Mouse (Mus musculus): ENCODE measurements around the gene Spaca6. TPM values are rescaled to one million over a fixed set of nuclear protein-coding genes. Genes with fewer than 3 reads are reported as not detected.

Spaca6 gene
- total RNA-seq, 2 experiments from 2014 or later, result 107 to 114 TPM

DNA sequence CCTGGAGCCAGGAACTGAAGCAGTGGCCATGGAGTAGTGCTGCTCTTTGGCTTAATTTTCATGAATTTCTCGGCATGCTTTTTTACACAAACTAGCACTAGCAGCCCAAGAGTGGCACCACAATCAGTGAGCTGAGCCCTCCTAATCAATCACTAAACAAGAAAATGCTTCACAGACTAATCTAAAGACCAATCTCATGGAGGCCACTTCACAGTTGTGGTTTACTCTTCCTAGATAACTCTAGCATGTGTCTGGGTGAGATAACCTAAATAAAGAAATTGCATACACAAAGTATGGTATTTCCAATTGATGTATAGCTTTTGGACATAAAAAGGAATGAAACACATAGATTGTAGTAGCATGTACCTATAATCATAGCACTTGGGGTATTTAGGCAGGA, 52.4 kb downstream of the Spaca6 start:
- H3K4me3 ChIP-seq, result no peak overlapping the region
- no peak overlapping the region for H3K27ac ChIP-seq
- no peak for DNase-seq (ENCODE audit: extremely low spot score in 1 of 2, low spot score in 2 of 2)
- no peak for TF ChIP-seq CTCF (IDR thresholded peaks at IDR 0.05)
- intact Hi-C loops (cut with DNase I), result no loop called here

DNA sequence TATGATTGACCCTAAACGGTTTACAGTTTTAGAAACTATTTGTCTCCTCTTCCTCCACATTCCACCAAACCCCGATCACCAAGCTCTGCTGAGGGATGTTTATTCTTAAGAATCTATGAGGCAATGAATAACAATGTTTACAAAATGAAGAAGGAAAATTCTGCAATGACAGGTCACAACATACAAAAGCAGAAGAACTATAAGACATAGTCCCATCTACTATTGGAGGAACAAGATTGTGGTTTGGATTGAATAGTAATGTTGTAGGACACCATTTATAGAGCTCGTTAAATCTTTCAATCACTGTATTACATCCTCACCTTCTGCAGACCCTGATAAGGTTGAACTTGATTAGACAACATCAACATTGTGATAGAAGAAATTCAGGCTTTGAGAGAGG, 55.7 kb downstream of the Spaca6 start:
- intact Hi-C loops (cut with DNase I), result no loop called here
- H3K27ac ChIP-seq, result no peak overlapping the region
- no peak overlapping the region for H3K4me3 ChIP-seq
- DNase-seq (ENCODE audit: extremely low spot score in 1 of 2, low spot score in 2 of 2), result no peak
- TF ChIP-seq CTCF (IDR thresholded peaks at IDR 0.05), result no peak

DNA sequence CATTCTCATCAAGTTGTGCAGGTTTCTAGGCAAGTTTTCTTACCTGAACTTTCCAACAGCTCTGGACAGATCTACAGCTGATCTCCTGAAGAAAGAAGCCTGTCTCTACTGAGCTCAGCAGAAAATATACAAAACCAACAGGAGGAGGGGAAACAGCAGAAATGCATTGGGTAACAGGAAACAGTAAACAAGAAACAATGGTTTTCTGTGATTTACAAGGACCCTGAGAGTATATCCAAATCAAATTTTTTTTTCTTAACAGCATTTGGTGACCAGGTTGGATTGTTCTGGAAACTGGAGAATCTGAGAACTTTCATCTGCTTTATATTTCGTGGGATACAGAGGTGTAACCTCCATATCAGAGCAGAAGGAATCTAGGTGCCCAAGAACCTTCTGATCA, 56.9 kb downstream of the Spaca6 start, which contains the start of gene Fpr1:
Gene Fpr1 (minus strand): TSS at position 101 of the 400 bp plus-strand sequence.
- TF ChIP-seq CTCF (IDR thresholded peaks at IDR 0.05), result no peak
- no peak within 1 kb of the TSS for H3K27ac ChIP-seq
- intact Hi-C loops (cut with DNase I), result no loop called here
- no peak within 1 kb of the TSS for H3K4me3 ChIP-seq
- DNase-seq (ENCODE audit: extremely low spot score in 1 of 2, low spot score in 2 of 2), result no peak

DNA sequence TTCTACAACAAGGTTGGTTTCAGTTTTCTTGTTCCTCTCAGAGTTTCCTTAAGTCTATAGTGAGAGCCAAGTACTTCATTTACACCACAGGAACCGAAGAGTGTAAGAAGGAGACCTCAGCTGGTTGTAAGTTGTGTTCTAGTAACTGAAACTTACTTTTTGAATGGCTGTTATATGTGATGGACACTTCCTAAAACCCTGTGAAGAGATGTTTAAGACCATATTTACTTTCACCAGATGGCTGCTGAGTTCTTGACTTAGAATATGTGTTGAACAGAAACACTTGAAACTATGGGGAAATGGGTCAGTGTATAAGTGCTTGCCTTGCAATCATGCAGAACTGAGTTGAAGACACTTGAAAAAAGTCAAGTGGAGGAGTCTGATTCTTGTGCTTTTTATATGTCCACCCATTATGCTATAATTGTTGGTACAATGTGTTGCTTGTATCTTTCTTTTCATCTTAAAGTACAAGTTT, 60.9 kb downstream of the Spaca6 start, which contains the start of the genes Fpr2 and Fpr3:
Gene Fpr2 (plus strand): TSS at position 51 of the 475 bp plus-strand sequence.
Gene Fpr3 (plus strand): TSS at position 79 of the 475 bp plus-strand sequence.
- no peak within 1 kb of the TSS for H3K4me3 ChIP-seq
- TF ChIP-seq CTCF (IDR thresholded peaks at IDR 0.05), result no peak
- DNase-seq (ENCODE audit: extremely low spot score in 1 of 2, low spot score in 2 of 2), result no peak
- intact Hi-C loops (cut with DNase I), result no loop called here
- no peak within 1 kb of the TSS for H3K27ac ChIP-seq

DNA sequence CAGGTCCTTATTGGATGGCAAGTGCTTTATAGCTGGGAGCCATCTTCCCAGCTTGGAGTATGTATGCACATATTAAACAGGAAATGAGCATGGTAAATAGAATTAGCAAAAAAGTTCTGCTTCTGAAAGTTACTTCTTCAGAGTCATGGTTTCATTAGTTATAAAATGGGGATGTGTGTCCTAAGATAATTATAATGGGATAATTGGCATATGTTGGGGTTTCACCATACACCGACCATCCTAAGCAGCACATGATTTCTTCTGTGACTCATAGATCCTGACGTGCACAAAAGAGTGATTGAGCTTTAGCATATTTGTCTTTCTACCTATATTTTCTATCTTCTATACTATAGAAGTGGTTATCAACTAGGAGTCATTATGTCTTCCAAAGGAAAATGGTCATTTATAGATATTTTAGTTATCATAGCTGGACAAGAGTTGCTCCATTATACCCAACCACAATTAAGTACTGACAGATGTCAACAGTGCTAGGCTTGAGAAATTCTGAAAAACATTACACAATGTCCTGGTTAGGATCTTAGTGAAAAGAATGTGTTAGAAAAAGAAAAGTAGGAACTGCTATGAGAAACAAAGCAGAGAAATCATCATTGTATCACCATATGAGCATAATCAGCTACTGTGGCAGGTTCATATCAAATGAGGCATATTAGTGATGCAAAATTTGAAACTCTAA, 62.9 kb downstream of the Spaca6 start:
- no peak for DNase-seq (ENCODE audit: extremely low spot score in 1 of 2, low spot score in 2 of 2)
- Histone ChIP-seq H3K27ac (no peak overlapping the region), H3K4me3 (no peak overlapping the region)
- no peak for TF ChIP-seq CTCF (IDR thresholded peaks at IDR 0.05)
- intact Hi-C loops (cut with DNase I), result no loop called here

Small RNA genes lying within 50 kb of the gene (microRNA-seq; reads per million reads assigned to microRNA genes)
- gene Gm25927 (0 reads per million in 2 experiments), gene Mir125a (10,142 to 18,397 reads per million in 2 experiments), gene Mir99b (8,456 to 11,144 reads per million in 2 experiments), gene Mirlet7e (0 reads per million in 2 experiments)

Other genes with a start within 250 kb of the Spaca6 start
- gene Lnpep, start 202.1 kb upstream of the Spaca6 start, total RNA-seq (2021), result 100 to 1,000 TPM; 101 to 126 TPM
- gene Vmn2r90, start 123.4 kb upstream of the Spaca6 start, total RNA-seq (2021), result under 1 TPM in 1 of 2 experiments, not detected in 1; 0.16 TPM
- gene Has1, start 28.0 kb downstream of the Spaca6 start, total RNA-seq (2021), result under 1 TPM; 0.81 to 0.82 TPM
- gene Fpr1, start 56.8 kb downstream of the Spaca6 start, total RNA-seq (2021), result not detected
- not detected for gene Fpr2, start 60.7 kb downstream of the Spaca6 start, total RNA-seq (2021)
- gene Fpr3, start 60.7 kb downstream of the Spaca6 start, total RNA-seq (2021), result not detected
- not detected for gene Fpr-rs4, start 194.6 kb downstream of the Spaca6 start, total RNA-seq (2021)
- gene Vmn2r124, start 222.3 kb downstream of the Spaca6 start, total RNA-seq (2021), result not detected